In the genomic region with DNA sequence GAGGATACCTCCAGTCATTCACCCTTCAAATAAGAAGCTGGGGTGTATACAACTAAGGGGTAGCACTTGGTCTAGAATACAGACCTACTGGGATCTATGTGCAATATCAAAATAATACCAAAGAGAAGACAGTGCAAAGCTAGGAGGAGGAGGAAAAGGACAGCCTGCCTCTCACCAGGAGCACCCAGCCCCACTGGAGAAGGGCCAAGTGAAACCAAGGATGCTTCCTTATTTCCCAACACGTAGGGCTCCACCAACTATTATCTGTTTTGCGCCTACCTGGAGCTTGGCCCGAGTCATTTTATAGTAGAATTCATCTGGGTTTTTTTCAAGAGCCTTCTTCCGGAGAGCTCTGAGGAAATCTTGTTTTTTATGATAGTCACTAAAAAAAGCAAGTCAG, we compare ENCODE assay signal across 23 mouse cellular contexts. TPM values are rescaled to one million over a fixed set of nuclear protein-coding genes. Genes with fewer than 3 reads are reported as not detected.
DNase-seq lines count a peak whose midpoint lies in the region; ATAC-seq lines count a peak whose summit lies in the region.
"Had no signal": no experiment of that assay in that cellular context is flagged by ENCODE, and none has a peak within 500 bp of the region (broad histone marks: within the 10 kb centered on the region; RNA-seq: fewer than 3 reads in every experiment).

No protein-coding gene starts in this region.

- no peak for ATAC-seq in cerebellum, adult (ENCODE audit: insufficient number of reproducible peaks, low FRiP score, low TSS enrichment)
- peak; percentile 48; the same call in 1 of the 2 replicates for ATAC-seq in granulocyte monocyte progenitor cell, adult 5-6 weeks (replicated peaks; ENCODE audit: poor library complexity, severe bottlenecking)
- ATAC-seq: activated CD4-positive, CD25-positive, alpha-beta regulatory T cell, adult 4 months; CD4-positive, CD25-positive, alpha-beta regulatory T cell, adult 4 months; forebrain, embryonic 14.5 days; forebrain, postnatal 0 days; hindbrain, embryonic 16.5 days; intestine, embryonic 15.5 days had no signal

- peak; percentile 43 for DNase-seq in cerebellum, adult 9-11 months
- DNase-seq in cerebellum, postnatal 25 days, result peak; percentile 48 to 73
- no peak for DNase-seq in cerebellum, adult 11 months
- DNase-seq in urinary bladder, postnatal 25 days (ENCODE audit: low spot score), result no peak
- DNase-seq: adrenal gland, adult 8-10 months; adrenal gland, postnatal 25 days; forebrain, postnatal 0 days; gastrocnemius, adult 2 months; gastrocnemius, postnatal 14 days; heart, adult 18-20 months; heart, postnatal 10 days; heart, postnatal 36 days; kidney, adult 11 months; kidney, adult 8-10 months had no signal

RNA-seq across cellular contexts. Expression of gene Utp11, which starts 9.9 kb away (rescaled TPM):
- total RNA-seq in granulocyte monocyte progenitor cell, adult 5-6 weeks (2014; fragmentation: Nextera tagmentation), result 57.1 and 62.4 TPM in 2 replicates
- total RNA-seq in granulocyte monocyte progenitor cell, adult 5-6 weeks (2017), result 81.6 and 86.4 TPM in 2 replicates

RNA-seq across cellular contexts. Expression of gene Fhl3, which starts 17.0 kb away (rescaled TPM):
- total RNA-seq in granulocyte monocyte progenitor cell, adult 5-6 weeks (2014; fragmentation: Nextera tagmentation), result 10.4 and 16.6 TPM in 2 replicates
- 5.0 and 6.1 TPM in 2 replicates for total RNA-seq in granulocyte monocyte progenitor cell, adult 5-6 weeks (2017)

RNA-seq across cellular contexts. Expression of gene Pou3f1, which starts 26.9 kb away (rescaled TPM):
- total RNA-seq in granulocyte monocyte progenitor cell, adult 5-6 weeks (2014; fragmentation: Nextera tagmentation), result not detected in 2 replicates
- not detected in 2 replicates for total RNA-seq in granulocyte monocyte progenitor cell, adult 5-6 weeks (2017)
- total RNA-seq: adrenal gland, postnatal 25 days; common myeloid progenitor, adult 5-6 weeks; MEL had no signal

RNA-seq across cellular contexts. Expression of gene Sf3a3, which starts 31.1 kb away (rescaled TPM):
- 90.7 and 105 TPM in 2 replicates for total RNA-seq in granulocyte monocyte progenitor cell, adult 5-6 weeks (2014; fragmentation: Nextera tagmentation)
- total RNA-seq in granulocyte monocyte progenitor cell, adult 5-6 weeks (2017), result 167 and 170 TPM in 2 replicates

RNA-seq across cellular contexts. Expression of gene Inpp5b, which starts 58.2 kb away (rescaled TPM):
- total RNA-seq in granulocyte monocyte progenitor cell, adult 5-6 weeks (2014; fragmentation: Nextera tagmentation), result 31.5 and 52.6 TPM in 2 replicates
- total RNA-seq in granulocyte monocyte progenitor cell, adult 5-6 weeks (2017), result 21.1 and 24.6 TPM in 2 replicates

Comparison
In these comparisons a context has a peak if more than half of its experiments do, and no peak if none do; other contexts are left out.
1. DNase-seq: peak in cerebellum, adult 9-11 months (single experiment) and cerebellum, postnatal 25 days (2 of 2); none in cerebellum, adult 11 months (single experiment) and urinary bladder, postnatal 25 days (single experiment).